Mouse (Mus musculus): ENCODE results near the gene Ip6k1. TPM values are rescaled to one million over a fixed set of nuclear protein-coding genes. Genes with fewer than 3 reads are reported as not detected.
A peak's percentile ranks its signal among the peaks of the same experiment; 100 is the strongest.

Gene Ip6k1
- polyA plus RNA-seq, 2 experiments, result 13.3 to 30.9 TPM

- no peak for ATAC-seq (ENCODE audit: insufficient read depth)
- Histone ChIP-seq H3K4me1 (replicated peaks; ENCODE audit: control insufficient read depth in 2 of 2, insufficient read depth in 2 of 2, low read length in 1 of 2) (peaks cover 0 to 5% of the 10 kb centered on the region in 2 experiments; a peak in 1 of 4 replicates), H3K27ac (no peak overlapping the region), H3K9ac (replicated peaks) (no peak overlapping the region), H3K9me3 (ENCODE audit: control insufficient read depth, low read length) (no peaks in the 10 kb centered on the region), H3K4me3 (ENCODE audit: insufficient read depth in 1 of 2, low read depth in 2 of 2, low read length in 2 of 2) (no peak overlapping the region), H3K27me3 (ENCODE audit: control insufficient read depth, insufficient read depth, low read length) (no peaks in the 10 kb centered on the region), H3K4me2 (ENCODE audit: low read depth) (no peak overlapping the region), H3K36me3 (replicated peaks; ENCODE audit: control insufficient read depth, insufficient read depth, low read depth) (peaks cover 96% of the 10 kb centered on the region)
- no peak for DNase-seq (ENCODE audit: low read depth in 3 of 3, low spot score in 3 of 3)
- TF ChIP-seq CTCF (IDR thresholded peaks at IDR 0.05; ENCODE audit: low read depth), result no peak
- TF ChIP-seq EP300 (IDR thresholded peaks at IDR 0.05; ENCODE audit: low read depth), result no peak
- 87% methylated on average over 7 of the region's 7 CpGs for WGBS (ENCODE audit: insufficient replicate concordance)
Observed at GRCm38 (mm10) chr9:108069529-108069928, 67.2 kb downstream of the Ip6k1 start.

GRCm38 (mm10) chr9:108071801-108072200 is 69.5 kb downstream of the Ip6k1 start:
- Histone ChIP-seq H3K27me3 (ENCODE audit: control insufficient read depth, insufficient read depth, low read length) (no peaks in the 10 kb centered on the region), H3K4me2 (ENCODE audit: low read depth) (no peak overlapping the region), H3K36me3 (replicated peaks; ENCODE audit: control insufficient read depth, insufficient read depth, low read depth) (peaks cover 89% of the 10 kb centered on the region), H3K4me1 (replicated peaks; ENCODE audit: control insufficient read depth in 2 of 2, insufficient read depth in 2 of 2, low read length in 1 of 2) (peaks cover 0 to 7% of the 10 kb centered on the region in 2 experiments; a peak in 1 of 4 replicates), H3K27ac (no peak overlapping the region), H3K9ac (replicated peaks) (no peak overlapping the region), H3K4me3 (ENCODE audit: insufficient read depth in 1 of 2, low read depth in 2 of 2, low read length in 2 of 2) (no peak overlapping the region), H3K9me3 (ENCODE audit: control insufficient read depth, low read length) (no peaks in the 10 kb centered on the region)
- TF ChIP-seq EP300 (IDR thresholded peaks at IDR 0.05; ENCODE audit: low read depth) (no peak), CTCF (IDR thresholded peaks at IDR 0.05; ENCODE audit: low read depth) (no peak)
- DNase-seq (ENCODE audit: low read depth in 3 of 3, low spot score in 3 of 3) (no peak), ATAC-seq (ENCODE audit: insufficient read depth) (no peak)
- 79% methylated on average over 4 of the region's 4 CpGs for WGBS (ENCODE audit: insufficient replicate concordance)

GRCm38 (mm10) chr9:108072481-108072924 is 70.2 kb downstream of the Ip6k1 start:
- H3K4me1 ChIP-seq (replicated peaks; ENCODE audit: control insufficient read depth in 2 of 2, insufficient read depth in 2 of 2, low read length in 1 of 2), result peaks cover 5 to 10% of the 10 kb centered on the region in 2 experiments; a peak in 3 of 4 replicates
- no peak overlapping the region for H3K9ac ChIP-seq (replicated peaks)
- ATAC-seq (ENCODE audit: insufficient read depth), result no peak
- H3K4me2 ChIP-seq (ENCODE audit: low read depth), result no peak overlapping the region
- DNase-seq (ENCODE audit: low read depth in 3 of 3, low spot score in 3 of 3), result no peak
- TF ChIP-seq EP300 (IDR thresholded peaks at IDR 0.05; ENCODE audit: low read depth) (no peak), CTCF (IDR thresholded peaks at IDR 0.05; ENCODE audit: low read depth) (no peak)
- no peak overlapping the region for H3K27ac ChIP-seq
- H3K9me3 ChIP-seq (ENCODE audit: control insufficient read depth, low read length), result no peaks in the 10 kb centered on the region
- H3K36me3 ChIP-seq (replicated peaks; ENCODE audit: control insufficient read depth, insufficient read depth, low read depth), result peaks cover 87% of the 10 kb centered on the region
- WGBS (ENCODE audit: insufficient replicate concordance), result 87% methylated on average over 9 of the region's 9 CpGs
- no peak overlapping the region for H3K4me3 ChIP-seq (ENCODE audit: insufficient read depth in 1 of 2, low read depth in 2 of 2, low read length in 2 of 2)
- H3K27me3 ChIP-seq (ENCODE audit: control insufficient read depth, insufficient read depth, low read length), result no peaks in the 10 kb centered on the region

GRCm38 (mm10) chr9:108073141-108073930 is 71.0 kb downstream of the Ip6k1 start:
- no peaks in the 10 kb centered on the region for H3K27me3 ChIP-seq (ENCODE audit: control insufficient read depth, insufficient read depth, low read length)
- peaks cover 79% of the 10 kb centered on the region for H3K36me3 ChIP-seq (replicated peaks; ENCODE audit: control insufficient read depth, insufficient read depth, low read depth)
- no peak for DNase-seq (ENCODE audit: low read depth in 3 of 3, low spot score in 3 of 3)
- H3K9me3 ChIP-seq (ENCODE audit: control insufficient read depth, low read length), result no peaks in the 10 kb centered on the region
- no peak overlapping the region for H3K27ac ChIP-seq
- no peak overlapping the region for H3K9ac ChIP-seq (replicated peaks)
- WGBS (ENCODE audit: insufficient replicate concordance), result 79% methylated on average over 7 of the region's 7 CpGs
- TF ChIP-seq CTCF (IDR thresholded peaks at IDR 0.05; ENCODE audit: low read depth), result no peak
- no peak for TF ChIP-seq EP300 (IDR thresholded peaks at IDR 0.05; ENCODE audit: low read depth)
- H3K4me2 ChIP-seq (ENCODE audit: low read depth), result no peak overlapping the region
- peaks cover 5 to 18% of the 10 kb centered on the region in 2 experiments; a peak in 3 of 4 replicates for H3K4me1 ChIP-seq (replicated peaks; ENCODE audit: control insufficient read depth in 2 of 2, insufficient read depth in 2 of 2, low read length in 1 of 2)
- no peak overlapping the region for H3K4me3 ChIP-seq (ENCODE audit: insufficient read depth in 1 of 2, low read depth in 2 of 2, low read length in 2 of 2)
- no peak for ATAC-seq (ENCODE audit: insufficient read depth)

GRCm38 (mm10) chr9:108080168-108080567 is 77.9 kb downstream of the Ip6k1 start, which contains the start of gene Mst1:
Gene Mst1, plus strand, starts transcription at chr9:108080436.
- Histone ChIP-seq H3K27ac (peak within 1 kb of the TSS; percentile 100), H3K4me3 (ENCODE audit: insufficient read depth in 1 of 2, low read depth in 2 of 2, low read length in 2 of 2) (peak within 1 kb of the TSS; percentile 96 to 97), H3K4me2 (ENCODE audit: low read depth) (peak within 1 kb of the TSS; percentile 96), H3K27me3 (ENCODE audit: control insufficient read depth, insufficient read depth, low read length) (no peaks in the 10 kb centered on the region), H3K4me1 (replicated peaks; ENCODE audit: control insufficient read depth in 2 of 2, insufficient read depth in 2 of 2, low read length in 1 of 2) (peaks cover 53 to 69% of the 10 kb centered on the region in 2 experiments), H3K9me3 (ENCODE audit: control insufficient read depth, low read length) (no peaks in the 10 kb centered on the region), H3K36me3 (replicated peaks; ENCODE audit: control insufficient read depth, insufficient read depth, low read depth) (peaks cover 37% of the 10 kb centered on the region), H3K9ac (replicated peaks) (peak within 1 kb of the TSS; percentile 99)
- 10% methylated on average over 5 of the region's 5 CpGs for WGBS (ENCODE audit: insufficient replicate concordance)
- ATAC-seq (ENCODE audit: insufficient read depth) (peak; percentile 85), DNase-seq (ENCODE audit: low read depth in 3 of 3, low spot score in 3 of 3) (peak; percentile 91 to 94 (median 93))
- TF ChIP-seq EP300 (IDR thresholded peaks at IDR 0.05; ENCODE audit: low read depth), result no peak
- TF ChIP-seq CTCF (IDR thresholded peaks at IDR 0.05; ENCODE audit: low read depth), result no peak

Measured in liver, embryonic 14.5 days (tissue).